In genomic region chr2:13575287-13575801, GRCm38 (mm10) we compare ENCODE assay signal across 8 mouse cellular contexts. TPM values are rescaled to one million over a fixed set of nuclear protein-coding genes. Genes with fewer than 3 reads are reported as not detected.
DNase-seq lines count a peak whose midpoint lies in the region; ATAC-seq lines count a peak whose summit lies in the region.

No protein-coding gene starts in this region.

- peak; percentile 28 for ATAC-seq in activated CD4-positive, CD25-positive, alpha-beta regulatory T cell, adult 4 months
- peak; percentile 24 for ATAC-seq in granulocyte monocyte progenitor cell, adult 5-6 weeks (replicated peaks; ENCODE audit: poor library complexity, severe bottlenecking)
- peak; percentile 32 for ATAC-seq in intestine, embryonic 16.5 days
- peak; percentile 33 for ATAC-seq in megakaryocyte-erythroid progenitor cell, adult 5-6 weeks (replicated peaks; ENCODE audit: low FRiP score, low TSS enrichment, poor library complexity, severe bottlenecking)

- peak overlapping the region; percentile 63 for H3K4me3 ChIP-seq in intestine, embryonic 16.5 days (ENCODE audit: low read length)

- no peaks in the 10 kb centered on the region for H3K9me3 ChIP-seq in intestine, embryonic 16.5 days (ENCODE audit: control insufficient read depth, low read length)

- H3K36me3 ChIP-seq in intestine, embryonic 16.5 days (ENCODE audit: control insufficient read depth, insufficient read depth, low read length), result peaks cover 6% of the 10 kb centered on the region; the same call in 1 of the 2 replicates

- H3K27ac ChIP-seq in intestine, embryonic 16.5 days (ENCODE audit: low read length), result peak overlapping the region; percentile 96

- H3K4me2 ChIP-seq in intestine, embryonic 16.5 days (ENCODE audit: low read depth, low read length), result peak overlapping the region; percentile 69

- DNase-seq in embryo, embryonic 10.5 days (ENCODE audit: low spot score), result peak; percentile 87
- DNase-seq in left cerebral cortex, postnatal 25 days (ENCODE audit: low spot score in 2 of 2), result peak; percentile 69 to 79
- peak; percentile 32 for DNase-seq in right cerebral cortex, postnatal 25 days
- DNase-seq in urinary bladder, postnatal 36 days (ENCODE audit: low spot score in 2 of 2), result peak; percentile 58 to 76

- peaks cover 11% of the 10 kb centered on the region; the same call in 1 of the 2 replicates for H3K4me1 ChIP-seq in intestine, embryonic 16.5 days (ENCODE audit: control insufficient read depth, insufficient read depth, low read length)

- H3K9ac ChIP-seq in intestine, embryonic 16.5 days (ENCODE audit: low read depth, low read length), result peak overlapping the region; percentile 80

- under 1% methylated on average over 13 of the region's 13 CpGs for WGBS in intestine, embryonic 16.5 days

- H3K27me3 ChIP-seq in intestine, embryonic 16.5 days (replicated peaks; ENCODE audit: control insufficient read depth, insufficient read depth, low read length), result no peaks in the 10 kb centered on the region

- intact Hi-C loops in left cerebral cortex, postnatal 25 days (cut with DNase I), result loop anchor here (5.0 kb wide), 1 partner anchor 283 kb away; no protein-coding TSS in a partner anchor

RNA-seq across cellular contexts. Expression of gene Vim, which starts 1.6 kb away (rescaled TPM):
- polyA plus RNA-seq in activated CD4-positive, CD25-positive, alpha-beta regulatory T cell, adult 4 months (2017; shearing (Covaris generic)), result 100 to 1,000 TPM; 703 to 754 TPM
- 686 and 736 TPM in 2 replicates for total RNA-seq in granulocyte monocyte progenitor cell, adult 5-6 weeks (2014; fragmentation: Nextera tagmentation)
- 783 and 809 TPM in 2 replicates for total RNA-seq in granulocyte monocyte progenitor cell, adult 5-6 weeks (2017)
- 370 and 392 TPM in 2 replicates for polyA plus RNA-seq in intestine, embryonic 16.5 days (2015; fragmentation: Nextera tagmentation; extraction: Ambion mirVana)
- total RNA-seq in left cerebral cortex, postnatal 25 days (2021), result 10 to 100 TPM; 56.3 to 56.4 TPM
- 92.3 and 119 TPM in 2 replicates for total RNA-seq in megakaryocyte-erythroid progenitor cell, adult 5-6 weeks (2014; fragmentation: Nextera tagmentation)
- total RNA-seq in megakaryocyte-erythroid progenitor cell, adult 5-6 weeks (2017), result 214 and 318 TPM in 2 replicates

RNA-seq across cellular contexts. Expression of gene Trdmt1, which starts 30.9 kb away (rescaled TPM):
- polyA plus RNA-seq in activated CD4-positive, CD25-positive, alpha-beta regulatory T cell, adult 4 months (2017; shearing (Covaris generic)), result 10 to 100 TPM; 16.2 to 17.0 TPM
- 6.4 and 9.6 TPM in 2 replicates for total RNA-seq in granulocyte monocyte progenitor cell, adult 5-6 weeks (2014; fragmentation: Nextera tagmentation)
- 9.9 and 24.3 TPM in 2 replicates for total RNA-seq in granulocyte monocyte progenitor cell, adult 5-6 weeks (2017)
- 6.8 and 7.3 TPM in 2 replicates for polyA plus RNA-seq in intestine, embryonic 16.5 days (2015; fragmentation: Nextera tagmentation; extraction: Ambion mirVana)
- 1 to 10 TPM; 3.6 to 7.7 TPM for total RNA-seq in left cerebral cortex, postnatal 25 days (2021)
- 7.0 and 17.3 TPM in 2 replicates for total RNA-seq in megakaryocyte-erythroid progenitor cell, adult 5-6 weeks (2014; fragmentation: Nextera tagmentation)
- total RNA-seq in megakaryocyte-erythroid progenitor cell, adult 5-6 weeks (2017), result 9.3 and 14.4 TPM in 2 replicates

Comparison
In these comparisons a context has a peak if more than half of its experiments do, and no peak if none do; other contexts are left out.
1. Peak in every context shown above with its lines: DNase-seq, ATAC-seq, H3K4me3 ChIP-seq and H3K27ac ChIP-seq.
2. DNase-seq: peak in every context shown above with its lines; median percentile 87 in embryo, embryonic 10.5 days; 74 in left cerebral cortex, postnatal 25 days; 67 in urinary bladder, postnatal 36 days; 32 in right cerebral cortex, postnatal 25 days.